Mouse (Mus musculus): ENCODE data around the gene Ramac. TPM values are rescaled to one million over a fixed set of nuclear protein-coding genes. Genes with fewer than 3 reads are reported as not detected.

Ramac gene
- polyA plus RNA-seq, 1 experiment from 2014 or later = 69.7 TPM

- Histone ChIP-seq H3K4me2 (no peak overlapping the region), H3K4me1 (peaks cover 13% of the 10 kb centered on the region), H3K27ac (no peak overlapping the region), H3K9me3 (replicated peaks) (no peaks in the 10 kb centered on the region), H3K27me3 (replicated peaks) (no peaks in the 10 kb centered on the region), H3K4me3 (no peak overlapping the region), H3K9ac (no peak overlapping the region), H3K36me3 (no peaks in the 10 kb centered on the region)
- 58% methylated on average over 9 of the region's 9 CpGs for WGBS (ENCODE audit: insufficient replicate concordance)
- no peak for ATAC-seq
These were observed 27.3 kb upstream of the Ramac start for GRCm38 (mm10) chr7:81735300-81736048.

- peaks cover 12% of the 10 kb centered on the region; the same call in 1 of the 2 replicates for H3K4me1 ChIP-seq
- H3K9me3 ChIP-seq (replicated peaks) = no peaks in the 10 kb centered on the region
- no peaks in the 10 kb centered on the region for H3K27me3 ChIP-seq (replicated peaks)
- H3K4me3 ChIP-seq = no peak overlapping the region
- no peak overlapping the region for H3K27ac ChIP-seq
- no peak overlapping the region for H3K9ac ChIP-seq
- no peak overlapping the region for H3K4me2 ChIP-seq
- H3K36me3 ChIP-seq = no peaks in the 10 kb centered on the region
- no peak for ATAC-seq
- WGBS (ENCODE audit: insufficient replicate concordance) = 64% methylated on average over 8 of the region's 8 CpGs
These were observed 23.9 kb upstream of the Ramac start for GRCm38 (mm10) chr7:81738720-81739385.

GRCm38 (mm10) chr7:81740010-81740409 is 22.7 kb upstream of the Ramac start:
- Histone ChIP-seq H3K4me1 (peaks cover 12% of the 10 kb centered on the region), H3K4me2 (no peak overlapping the region), H3K4me3 (no peak overlapping the region), H3K36me3 (no peaks in the 10 kb centered on the region), H3K27ac (no peak overlapping the region), H3K27me3 (replicated peaks) (no peaks in the 10 kb centered on the region), H3K9me3 (replicated peaks) (no peaks in the 10 kb centered on the region), H3K9ac (no peak overlapping the region)
- 63% methylated on average over 7 of the region's 7 CpGs for WGBS (ENCODE audit: insufficient replicate concordance)
- ATAC-seq = no peak

- Histone ChIP-seq H3K4me2 (no peak overlapping the region), H3K4me1 (peaks cover 6% of the 10 kb centered on the region), H3K9me3 (replicated peaks) (no peaks in the 10 kb centered on the region), H3K27me3 (replicated peaks) (no peaks in the 10 kb centered on the region), H3K9ac (no peak overlapping the region), H3K36me3 (no peaks in the 10 kb centered on the region), H3K4me3 (no peak overlapping the region), H3K27ac (no peak overlapping the region)
- ATAC-seq = 0 out of 2 replicates have a peak, but pooled peaks have one; percentile 54
- 53% methylated on average over 4 of the region's 4 CpGs for WGBS (ENCODE audit: insufficient replicate concordance)
These were observed 18.6 kb upstream of the Ramac start for GRCm38 (mm10) chr7:81744145-81744544.

GRCm38 (mm10) chr7:81747956-81748355 is 14.8 kb upstream of the Ramac start:
- Histone ChIP-seq H3K4me1 (no peaks in the 10 kb centered on the region; the same call in 1 of the 2 replicates), H3K4me2 (no peak overlapping the region), H3K4me3 (no peak overlapping the region), H3K36me3 (no peaks in the 10 kb centered on the region), H3K9me3 (replicated peaks) (no peaks in the 10 kb centered on the region), H3K27me3 (replicated peaks) (no peaks in the 10 kb centered on the region), H3K9ac (no peak overlapping the region), H3K27ac (no peak overlapping the region)
- no peak for ATAC-seq
- 73% methylated on average over 3 of the region's 3 CpGs for WGBS (ENCODE audit: insufficient replicate concordance)

GRCm38 (mm10) chr7:81763110-81763845 is 553 bp downstream of the Ramac start:
- Histone ChIP-seq H3K36me3 (peaks cover 3% of the 10 kb centered on the region; the same call in 1 of the 2 replicates), H3K9ac (peak overlapping the region; percentile 85), H3K4me1 (peaks cover 29% of the 10 kb centered on the region), H3K4me2 (peak overlapping the region; percentile 84), H3K27ac (peak overlapping the region; percentile 83), H3K4me3 (peak overlapping the region; percentile 88), H3K27me3 (replicated peaks) (no peaks in the 10 kb centered on the region), H3K9me3 (replicated peaks) (no peaks in the 10 kb centered on the region)
- ATAC-seq = peak; percentile 65
- 1% methylated on average over 60 of the region's 60 CpGs for WGBS (ENCODE audit: insufficient replicate concordance)

GRCm38 (mm10) chr7:81772786-81773539 is 10.2 kb downstream of the Ramac start:
- Histone ChIP-seq H3K9ac (no peak overlapping the region), H3K4me2 (no peak overlapping the region), H3K4me1 (no peaks in the 10 kb centered on the region), H3K36me3 (peaks cover 5% of the 10 kb centered on the region), H3K27ac (no peak overlapping the region), H3K9me3 (replicated peaks) (no peaks in the 10 kb centered on the region), H3K27me3 (replicated peaks) (no peaks in the 10 kb centered on the region), H3K4me3 (no peak overlapping the region)
- no peak for ATAC-seq
- WGBS (ENCODE audit: insufficient replicate concordance) = 64% methylated on average over 10 of the region's 10 CpGs

GRCm38 (mm10) chr7:81775325-81775724 is 12.6 kb downstream of the Ramac start:
- H3K9me3 ChIP-seq (replicated peaks) = 0 out of 2 replicates have a peak, but pooled peaks cover 2% of the 10 kb centered on the region
- no peak overlapping the region for H3K9ac ChIP-seq
- H3K4me1 ChIP-seq = no peaks in the 10 kb centered on the region
- no peak overlapping the region for H3K27ac ChIP-seq
- no peak for ATAC-seq
- no peak overlapping the region for H3K4me3 ChIP-seq
- peaks cover 18% of the 10 kb centered on the region for H3K36me3 ChIP-seq
- no peaks in the 10 kb centered on the region for H3K27me3 ChIP-seq (replicated peaks)
- 78% methylated on average over 5 of the region's 5 CpGs for WGBS (ENCODE audit: insufficient replicate concordance)
- H3K4me2 ChIP-seq = no peak overlapping the region

- no peak overlapping the region for H3K4me3 ChIP-seq
- peaks cover 8% of the 10 kb centered on the region; the same call in 1 of the 2 replicates for H3K9me3 ChIP-seq (replicated peaks)
- H3K36me3 ChIP-seq = peaks cover 35% of the 10 kb centered on the region
- no peaks in the 10 kb centered on the region for H3K4me1 ChIP-seq
- 72% methylated on average over 10 of the region's 10 CpGs for WGBS (ENCODE audit: insufficient replicate concordance)
- no peaks in the 10 kb centered on the region for H3K27me3 ChIP-seq (replicated peaks)
- H3K9ac ChIP-seq = no peak overlapping the region
- ATAC-seq = no peak
- H3K4me2 ChIP-seq = no peak overlapping the region
- H3K27ac ChIP-seq = no peak overlapping the region
These were observed 15.0 kb downstream of the Ramac start for GRCm38 (mm10) chr7:81777667-81778218.

GRCm38 (mm10) chr7:81788536-81788935 is 25.8 kb downstream of the Ramac start:
- H3K27ac ChIP-seq = peak overlapping the region; percentile 94
- H3K36me3 ChIP-seq = peaks cover 32% of the 10 kb centered on the region
- H3K4me2 ChIP-seq = peak overlapping the region; percentile 80
- H3K4me3 ChIP-seq = peak overlapping the region; percentile 65
- H3K9me3 ChIP-seq (replicated peaks) = no peaks in the 10 kb centered on the region
- no peaks in the 10 kb centered on the region for H3K27me3 ChIP-seq (replicated peaks)
- peak overlapping the region; percentile 74 for H3K9ac ChIP-seq
- H3K4me1 ChIP-seq = peaks cover 19% of the 10 kb centered on the region
- WGBS (ENCODE audit: insufficient replicate concordance) = 10% methylated on average over 5 of the region's 5 CpGs
- ATAC-seq = peak; percentile 50; the same call in 1 of the 2 replicates

- Histone ChIP-seq H3K27me3 (replicated peaks) (no peaks in the 10 kb centered on the region), H3K4me2 (peak within 1 kb of the TSS; percentile 80), H3K9me3 (replicated peaks) (no peaks in the 10 kb centered on the region), H3K9ac (peak within 1 kb of the TSS; percentile 74), H3K27ac (peak within 1 kb of the TSS; percentile 94), H3K36me3 (peaks cover 38% of the 10 kb centered on the region), H3K4me3 (peak within 1 kb of the TSS; percentile 65), H3K4me1 (peaks cover 19% of the 10 kb centered on the region)
- ATAC-seq = peak; percentile 93
- under 1% methylated on average over 38 of the region's 38 CpGs for WGBS (ENCODE audit: insufficient replicate concordance)
These were observed 26.5 kb downstream of the Ramac start, which contains the start of gene 3110040N11Rik for GRCm38 (mm10) chr7:81789095-81789757. 3110040N11Rik (minus strand) TSS chr7:81789478.
